Mouse (Mus musculus) spleen, adult 2 months (tissue): ENCODE measurements around the gene Chsy1. TPM values are rescaled to one million over a fixed set of nuclear protein-coding genes. Genes with fewer than 3 reads are reported as not detected.

Experiments used
- DNase-seq, 2 experiments: peaks; one replicate each; pipeline versions ENCODE4 v3.0.0 to v3.0.0-alpha.2; 2012 to 2021; ENCODE audit warnings: low spot score in 2 of 2, low read depth in 1 of 2
- H3K27ac ChIP-seq: fragments of 200-500 bp; 2 replicates; pipeline ENCODE4 v1.5.1; 2012; ENCODE audit warnings: low read length, inconsistent platforms; ENCODE audit not compliant: insufficient read depth
- H3K27me3 ChIP-seq: fragments of 200-500 bp; 2 replicates; pipeline ENCODE4 v1.6.1; 2012; ENCODE audit warnings: mild to moderate bottlenecking, moderate library complexity, low read length, inconsistent platforms; ENCODE audit not compliant: control insufficient read depth, insufficient read depth
- H3K36me3 ChIP-seq: fragments of 200-500 bp; 2 replicates; pipeline ENCODE4 v1.6.1; 2012; ENCODE audit warnings: mild to moderate bottlenecking, low read length, inconsistent platforms; ENCODE audit not compliant: control insufficient read depth, insufficient read depth
- H3K4me1 ChIP-seq: fragments of 200-500 bp; 2 replicates; pipeline ENCODE4 v1.6.1; 2011; ENCODE audit warnings: inconsistent platforms; ENCODE audit not compliant: control insufficient read depth, insufficient read depth, insufficient read length
- H3K4me3 ChIP-seq: fragments of 200-500 bp; 2 replicates; pipeline ENCODE4 v1.5.1; 2011; ENCODE audit warnings: mild to moderate bottlenecking, inconsistent platforms; ENCODE audit not compliant: insufficient read depth, insufficient read length; ENCODE audit errors: extremely low read depth
- CTCF ChIP-seq: fragments of 200-500 bp; IDR thresholded peaks from 2 replicates; pipeline ENCODE4 v1.5.1; 2011; ENCODE audit warnings: mild to moderate bottlenecking, inconsistent platforms; ENCODE audit not compliant: insufficient read depth, insufficient read length, insufficient replicate concordance; ENCODE audit errors: extremely low read depth
- POLR2A ChIP-seq: fragments of 200-500 bp; IDR thresholded peaks from 2 replicates; pipeline ENCODE4 v1.6.1; 2011; ENCODE audit warnings: low read depth, low read length, inconsistent platforms
- WGBS: fragments of 180-500 bp; shearing (Covaris S2); methylation state at CpG from one replicate; pipeline ENCODE4 v1.1.7; 2018; 5-methylcytosine and 5-hydroxymethylcytosine counted together
- polyA plus RNA-seq: library from polyadenylated mRNA; depleted of rRNA; stranded (reverse); fragments of >200 nt; gene quantifications from 2 replicates; pipeline ENCODE4 v1.2.3, GENCODE M21; 2012

Chsy1 gene
- polyA plus RNA-seq, 1 experiment, result 9.0 TPM

GRCm38 (mm10) chr7:66083757-66084156, 25.6 kb upstream of the Chsy1 start:
- TF ChIP-seq CTCF (no peak), POLR2A (no peak)
- 92% methylated on average over 6 of the region's 6 CpGs for WGBS
- Histone ChIP-seq H3K36me3 (peaks cover 40% of the 10 kb centered on the region), H3K27me3 (no peaks in the 10 kb centered on the region), H3K4me1 (peaks cover 4% of the 10 kb centered on the region), H3K4me3 (no peak overlapping the region), H3K27ac (no peak overlapping the region)
- DNase-seq, result no peak

- no peak for DNase-seq
- 87% methylated on average over 7 of the region's 7 CpGs for WGBS
- H3K27ac ChIP-seq, result no peak overlapping the region
- H3K4me3 ChIP-seq, result no peak overlapping the region
- no peaks in the 10 kb centered on the region for H3K27me3 ChIP-seq
- peaks cover 46% of the 10 kb centered on the region for H3K36me3 ChIP-seq
- no peak for TF ChIP-seq CTCF
- no peak for TF ChIP-seq POLR2A
- peaks cover 4% of the 10 kb centered on the region for H3K4me1 ChIP-seq
Observed at GRCm38 (mm10) chr7:66084546-66084945, 24.8 kb upstream of the Chsy1 start.

GRCm38 (mm10) chr7:66087652-66088051, 21.7 kb upstream of the Chsy1 start:
- H3K36me3 ChIP-seq, result peaks cover 52% of the 10 kb centered on the region
- no peak for DNase-seq
- H3K27ac ChIP-seq, result no peak overlapping the region
- no peaks in the 10 kb centered on the region for H3K27me3 ChIP-seq
- H3K4me1 ChIP-seq, result no peaks in the 10 kb centered on the region
- TF ChIP-seq CTCF (no peak), POLR2A (no peak)
- H3K4me3 ChIP-seq, result no peak overlapping the region
- 92% methylated on average over 4 of the region's 4 CpGs for WGBS

GRCm38 (mm10) chr7:66088077-66088476, 21.2 kb upstream of the Chsy1 start:
- H3K4me1 ChIP-seq, result no peaks in the 10 kb centered on the region
- H3K27ac ChIP-seq, result no peak overlapping the region
- H3K4me3 ChIP-seq, result no peak overlapping the region
- H3K27me3 ChIP-seq, result no peaks in the 10 kb centered on the region
- DNase-seq, result no peak
- TF ChIP-seq CTCF (no peak), POLR2A (no peak)
- H3K36me3 ChIP-seq, result peaks cover 51% of the 10 kb centered on the region
- WGBS, result 86% methylated on average over 2 of the region's 2 CpGs

- no peak for TF ChIP-seq POLR2A
- no peak for TF ChIP-seq CTCF
- Histone ChIP-seq H3K27ac (no peak overlapping the region), H3K27me3 (no peaks in the 10 kb centered on the region), H3K4me3 (no peak overlapping the region), H3K36me3 (peaks cover 38% of the 10 kb centered on the region), H3K4me1 (no peaks in the 10 kb centered on the region)
- DNase-seq, result no peak
- 92% methylated on average over 11 of the region's 11 CpGs for WGBS
Observed at GRCm38 (mm10) chr7:66090676-66091190, 18.6 kb upstream of the Chsy1 start.

GRCm38 (mm10) chr7:66091553-66091952, 17.8 kb upstream of the Chsy1 start:
- H3K4me3 ChIP-seq, result no peak overlapping the region
- DNase-seq, result no peak
- no peaks in the 10 kb centered on the region for H3K27me3 ChIP-seq
- TF ChIP-seq CTCF (no peak), POLR2A (no peak)
- peaks cover 34% of the 10 kb centered on the region for H3K36me3 ChIP-seq
- no peak overlapping the region for H3K27ac ChIP-seq
- no peaks in the 10 kb centered on the region for H3K4me1 ChIP-seq
- 92% methylated on average over 7 of the region's 7 CpGs for WGBS

GRCm38 (mm10) chr7:66092656-66093055, 16.7 kb upstream of the Chsy1 start:
- H3K4me1 ChIP-seq, result no peaks in the 10 kb centered on the region
- 92% methylated on average over 8 of the region's 8 CpGs for WGBS
- no peak for DNase-seq
- no peak overlapping the region for H3K4me3 ChIP-seq
- H3K36me3 ChIP-seq, result peaks cover 26% of the 10 kb centered on the region
- TF ChIP-seq CTCF (no peak), POLR2A (no peak)
- H3K27me3 ChIP-seq, result no peaks in the 10 kb centered on the region
- H3K27ac ChIP-seq, result no peak overlapping the region

- no peak for TF ChIP-seq POLR2A
- TF ChIP-seq CTCF, result no peak
- Histone ChIP-seq H3K27ac (no peak overlapping the region), H3K4me1 (no peaks in the 10 kb centered on the region), H3K27me3 (no peaks in the 10 kb centered on the region), H3K36me3 (peaks cover 15% of the 10 kb centered on the region), H3K4me3 (no peak overlapping the region)
- DNase-seq, result no peak
- 82% methylated on average over 5 of the region's 5 CpGs for WGBS
Observed at GRCm38 (mm10) chr7:66094141-66094540, 15.2 kb upstream of the Chsy1 start.
